Mouse (Mus musculus) spleen, adult 2 months (tissue): ENCODE results near the gene Emc9. TPM values are rescaled to one million over a fixed set of nuclear protein-coding genes. Genes with fewer than 3 reads are reported as not detected.
A peak's percentile ranks its signal among the peaks of the same experiment; 100 is the strongest.

ENCODE experiments used
- DNase-seq, 2 experiments: peaks; one replicate each; pipeline versions ENCODE4 v3.0.0 to v3.0.0-alpha.2; 2012 to 2021; ENCODE audit warnings: low spot score in 2 of 2, low read depth in 1 of 2
- H3K27ac ChIP-seq: fragments of 200-500 bp; 2 replicates; pipeline ENCODE4 v1.5.1; 2012; ENCODE audit warnings: low read length, inconsistent platforms; ENCODE audit not compliant: insufficient read depth
- H3K27me3 ChIP-seq: fragments of 200-500 bp; 2 replicates; pipeline ENCODE4 v1.6.1; 2012; ENCODE audit warnings: mild to moderate bottlenecking, moderate library complexity, low read length, inconsistent platforms; ENCODE audit not compliant: control insufficient read depth, insufficient read depth
- H3K36me3 ChIP-seq: fragments of 200-500 bp; 2 replicates; pipeline ENCODE4 v1.6.1; 2012; ENCODE audit warnings: mild to moderate bottlenecking, low read length, inconsistent platforms; ENCODE audit not compliant: control insufficient read depth, insufficient read depth
- H3K4me1 ChIP-seq: fragments of 200-500 bp; 2 replicates; pipeline ENCODE4 v1.6.1; 2011; ENCODE audit warnings: inconsistent platforms; ENCODE audit not compliant: control insufficient read depth, insufficient read depth, insufficient read length
- H3K4me3 ChIP-seq: fragments of 200-500 bp; 2 replicates; pipeline ENCODE4 v1.5.1; 2011; ENCODE audit warnings: mild to moderate bottlenecking, inconsistent platforms; ENCODE audit not compliant: insufficient read depth, insufficient read length; ENCODE audit errors: extremely low read depth
- CTCF ChIP-seq: fragments of 200-500 bp; IDR thresholded peaks from 2 replicates; pipeline ENCODE4 v1.5.1; 2011; ENCODE audit warnings: mild to moderate bottlenecking, inconsistent platforms; ENCODE audit not compliant: insufficient read depth, insufficient read length, insufficient replicate concordance; ENCODE audit errors: extremely low read depth
- POLR2A ChIP-seq: fragments of 200-500 bp; IDR thresholded peaks from 2 replicates; pipeline ENCODE4 v1.6.1; 2011; ENCODE audit warnings: low read depth, low read length, inconsistent platforms
- WGBS: fragments of 180-500 bp; shearing (Covaris S2); methylation state at CpG from one replicate; pipeline ENCODE4 v1.1.7; 2018; 5-methylcytosine and 5-hydroxymethylcytosine counted together
- polyA plus RNA-seq: library from polyadenylated mRNA; depleted of rRNA; stranded (reverse); fragments of >200 nt; gene quantifications from 2 replicates; pipeline ENCODE4 v1.2.3, GENCODE M21; 2012

Gene Emc9
- polyA plus RNA-seq, 1 experiment = 15.0 TPM

GRCm38 (mm10) chr14:55603633-55604576, 18.8 kb upstream of the Emc9 start:
- peak; percentile 94 for DNase-seq
- 2% methylated on average over 19 of the region's 19 CpGs for WGBS
- peak overlapping the region; percentile 79 for H3K4me3 ChIP-seq
- peaks cover 18% of the 10 kb centered on the region; the same call in 1 of the 2 replicates for H3K4me1 ChIP-seq
- TF ChIP-seq POLR2A (peak; percentile 54; the same call in 1 of the 2 replicates), CTCF (peak; percentile 86)
- H3K36me3 ChIP-seq = peaks cover 51% of the 10 kb centered on the region
- H3K27ac ChIP-seq = peak overlapping the region; percentile 98
- no peaks in the 10 kb centered on the region for H3K27me3 ChIP-seq

- Histone ChIP-seq H3K27me3 (no peaks in the 10 kb centered on the region), H3K4me1 (peaks cover 18% of the 10 kb centered on the region; the same call in 1 of the 2 replicates), H3K27ac (peak within 1 kb of the TSS; percentile 98), H3K36me3 (peaks cover 51% of the 10 kb centered on the region), H3K4me3 (peak within 1 kb of the TSS; percentile 79)
- WGBS = 38% methylated on average over 7 of the region's 7 CpGs
- TF ChIP-seq POLR2A (no peak), CTCF (no peak)
- DNase-seq = no peak
Observed at GRCm38 (mm10) chr14:55603271-55603632, 18.1 kb upstream of the Emc9 start, which contains the start of gene Irf9. Gene Irf9, plus strand, starts transcription at chr14:55603571.

- TF ChIP-seq POLR2A = no peak
- TF ChIP-seq CTCF = no peak
- Histone ChIP-seq H3K4me1 (peaks cover 7% of the 10 kb centered on the region; the same call in 1 of the 2 replicates), H3K27me3 (no peaks in the 10 kb centered on the region), H3K36me3 (peaks cover 59% of the 10 kb centered on the region), H3K27ac (no peak overlapping the region), H3K4me3 (no peak overlapping the region)
- no peak for DNase-seq
- WGBS = 95% methylated on average over 21 of the region's 21 CpGs
Observed at GRCm38 (mm10) chr14:55598521-55599390, 13.7 kb upstream of the Emc9 start.

GRCm38 (mm10) chr14:55596036-55596690, 11.1 kb upstream of the Emc9 start:
- Histone ChIP-seq H3K4me1 (no peaks in the 10 kb centered on the region; the same call in 1 of the 2 replicates), H3K4me3 (no peak overlapping the region), H3K36me3 (peaks cover 50% of the 10 kb centered on the region), H3K27ac (no peak overlapping the region), H3K27me3 (no peaks in the 10 kb centered on the region)
- DNase-seq = no peak
- TF ChIP-seq CTCF (no peak), POLR2A (no peak)
- WGBS = 94% methylated on average over 13 of the region's 13 CpGs

GRCm38 (mm10) chr14:55592226-55592625, 7.1 kb upstream of the Emc9 start:
- WGBS = 4% methylated on average over 16 of the region's 16 CpGs
- no peak for TF ChIP-seq CTCF
- no peak for TF ChIP-seq POLR2A
- Histone ChIP-seq H3K36me3 (peaks cover 40% of the 10 kb centered on the region), H3K27ac (peak overlapping the region; percentile 95), H3K4me1 (peaks cover 6% of the 10 kb centered on the region; the same call in 1 of the 2 replicates), H3K4me3 (peak overlapping the region; percentile 83), H3K27me3 (no peaks in the 10 kb centered on the region)
- no peak for DNase-seq

GRCm38 (mm10) chr14:55591331-55591891, 6.3 kb upstream of the Emc9 start, which contains the start of gene Rnf31:
Gene Rnf31, plus strand, starts transcription at chr14:55591708.
- Histone ChIP-seq H3K36me3 (peaks cover 33% of the 10 kb centered on the region), H3K4me1 (peaks cover 6% of the 10 kb centered on the region; the same call in 1 of the 2 replicates), H3K4me3 (peak within 1 kb of the TSS; percentile 83), H3K27me3 (no peaks in the 10 kb centered on the region), H3K27ac (peak within 1 kb of the TSS; percentile 95)
- peak; percentile 73 to 91 for DNase-seq
- WGBS = under 1% methylated on average over 33 of the region's 33 CpGs
- TF ChIP-seq POLR2A = peak; percentile 51
- no peak for TF ChIP-seq CTCF
